Mouse (Mus musculus) forebrain, embryonic 12.5 days (tissue): Measurements from ENCODE around the gene Mid1. TPM values are rescaled to one million over a fixed set of nuclear protein-coding genes. Genes with fewer than 3 reads are reported as not detected.
A peak's percentile ranks its signal among the peaks of the same experiment; 100 is the strongest.

Source experiments
- ATAC-seq: fragments of 200-750 bp; cut with Nextera tagmentation; 2 replicates; pipeline ENCODE4 v1.8.0; 2017; ENCODE audit warnings: moderate TSS enrichment; ENCODE audit not compliant: low FRiP score
- H3K27ac ChIP-seq: fragments of 300-500 bp; sonication (generic); 2 replicates; pipeline ENCODE4 v1.5.1; 2016; ENCODE audit warnings: mild to moderate bottlenecking
- H3K27me3 ChIP-seq: fragments of 300-500 bp; sonication (generic); 2 replicates; pipeline ENCODE4 v1.6.1; 2016; ENCODE audit warnings: mild to moderate bottlenecking
- H3K36me3 ChIP-seq: fragments of 300-500 bp; sonication (generic); replicated peaks from 2 replicates; pipeline ENCODE4 v1.6.1; 2016; ENCODE audit warnings: mild to moderate bottlenecking
- H3K4me1 ChIP-seq: fragments of 300-500 bp; sonication (generic); 2 replicates; pipeline ENCODE4 v1.6.1; 2016
- H3K4me2 ChIP-seq: fragments of 300-500 bp; sonication (generic); 2 replicates; pipeline ENCODE4 v1.6.1; 2016; ENCODE audit warnings: mild to moderate bottlenecking, moderate library complexity
- H3K4me3 ChIP-seq: fragments of 300-500 bp; sonication (generic); replicated peaks from 2 replicates; pipeline ENCODE4 v1.5.1; 2016; ENCODE audit warnings: mild to moderate bottlenecking
- H3K9ac ChIP-seq: fragments of 300-500 bp; sonication (generic); 2 replicates; pipeline ENCODE4 v1.6.1; 2016; ENCODE audit warnings: mild to moderate bottlenecking
- H3K9me3 ChIP-seq: fragments of 300-500 bp; sonication (generic); 2 replicates; pipeline ENCODE4 v1.6.1; 2016
- WGBS: fragments of 180-500 bp; shearing (Covaris S2); methylation state at CpG from one replicate; pipeline ENCODE4 v1.1.7; 2016; 5-methylcytosine and 5-hydroxymethylcytosine counted together
- polyA plus RNA-seq: library from polyadenylated mRNA; unstranded; fragments of >200 nt; fragmentation: Nextera tagmentation; extraction: Ambion mirVana; gene quantifications from 2 replicates; pipeline ENCODE4 v1.2.1, GENCODE M21; 2016

The Mid1 gene
- polyA plus RNA-seq, 1 experiment from 2014 or later = 16.2 TPM

GRCm38 (mm10) chrX:169863841-169864240 lies 178.8 kb downstream of the Mid1 start:
- no peak overlapping the region for H3K4me3 ChIP-seq
- no peak for ATAC-seq
- H3K4me1 ChIP-seq = no peaks in the 10 kb centered on the region
- H3K9me3 ChIP-seq = no peaks in the 10 kb centered on the region
- 76% methylated on average over 1 of the region's 1 CpGs for WGBS
- no peaks in the 10 kb centered on the region for H3K36me3 ChIP-seq
- H3K27ac ChIP-seq = no peak overlapping the region
- H3K9ac ChIP-seq = no peak overlapping the region
- H3K27me3 ChIP-seq = peaks cover 20% of the 10 kb centered on the region
- no peak overlapping the region for H3K4me2 ChIP-seq

- H3K9ac ChIP-seq = no peak overlapping the region
- no peak for ATAC-seq
- H3K9me3 ChIP-seq = no peaks in the 10 kb centered on the region
- no peak overlapping the region for H3K4me2 ChIP-seq
- H3K4me1 ChIP-seq = no peaks in the 10 kb centered on the region
- peaks cover 15% of the 10 kb centered on the region for H3K27me3 ChIP-seq
- no peaks in the 10 kb centered on the region for H3K36me3 ChIP-seq
- H3K27ac ChIP-seq = no peak overlapping the region
- H3K4me3 ChIP-seq = no peak overlapping the region
- WGBS = 77% methylated on average over 5 of the region's 5 CpGs
Measured at GRCm38 (mm10) chrX:169868223-169868622, 183.2 kb downstream of the Mid1 start.

- ATAC-seq = no peak
Measured at GRCm38 (mm10) chrX:169874475-169874874, 189.5 kb downstream of the Mid1 start.

GRCm38 (mm10) chrX:169879481-169880362 lies 194.7 kb downstream of the Mid1 start:
- Histone ChIP-seq H3K4me3 (peak overlapping the region; percentile 56), H3K27ac (peak overlapping the region; percentile 84), H3K27me3 (peaks cover 32% of the 10 kb centered on the region), H3K36me3 (no peaks in the 10 kb centered on the region), H3K9me3 (no peaks in the 10 kb centered on the region), H3K9ac (peak overlapping the region; percentile 69), H3K4me2 (peak overlapping the region; percentile 56), H3K4me1 (peaks cover 15% of the 10 kb centered on the region; the same call in 1 of the 2 replicates)
- 5% methylated on average over 36 of the region's 36 CpGs for WGBS
- ATAC-seq = peak; percentile 89

More at GRCm38 (mm10) chrX:169874475-169874874, 189.5 kb downstream of the Mid1 start:
- Histone ChIP-seq H3K4me3 (no peak overlapping the region), H3K4me1 (no peaks in the 10 kb centered on the region; the same call in 1 of the 2 replicates), H3K27ac (no peak overlapping the region), H3K36me3 (no peaks in the 10 kb centered on the region), H3K9ac (no peak overlapping the region), H3K9me3 (no peaks in the 10 kb centered on the region), H3K4me2 (no peak overlapping the region), H3K27me3 (peaks cover 24% of the 10 kb centered on the region)
- WGBS = 71% methylated on average over 1 of the region's 1 CpGs

GRCm38 (mm10) chrX:169880363-169880711 lies 195.3 kb downstream of the Mid1 start:
- Histone ChIP-seq H3K9ac (peak overlapping the region; percentile 69), H3K36me3 (no peaks in the 10 kb centered on the region), H3K27me3 (peaks cover 32% of the 10 kb centered on the region), H3K27ac (peak overlapping the region; percentile 84), H3K4me1 (peaks cover 15% of the 10 kb centered on the region; the same call in 1 of the 2 replicates), H3K4me3 (peak overlapping the region; percentile 56), H3K4me2 (peak overlapping the region; percentile 56), H3K9me3 (no peaks in the 10 kb centered on the region)
- ATAC-seq = peak; percentile 34; the same call in 1 of the 2 replicates
- 14% methylated on average over 13 of the region's 13 CpGs for WGBS

GRCm38 (mm10) chrX:169880826-169881225 lies 195.8 kb downstream of the Mid1 start:
- Histone ChIP-seq H3K27ac (peak overlapping the region; percentile 84), H3K4me2 (peak overlapping the region; percentile 56), H3K4me1 (peaks cover 15% of the 10 kb centered on the region; the same call in 1 of the 2 replicates), H3K9ac (peak overlapping the region; percentile 69), H3K4me3 (peak overlapping the region; percentile 56), H3K36me3 (no peaks in the 10 kb centered on the region), H3K27me3 (peaks cover 29% of the 10 kb centered on the region), H3K9me3 (no peaks in the 10 kb centered on the region)
- ATAC-seq = no peak
- WGBS = 19% methylated on average over 10 of the region's 10 CpGs

- H3K4me3 ChIP-seq = peak overlapping the region; percentile 56
- ATAC-seq = peak; percentile 30; the same call in 1 of the 2 replicates
- H3K27me3 ChIP-seq = peaks cover 26% of the 10 kb centered on the region
Measured at GRCm38 (mm10) chrX:169881253-169882219, 196.5 kb downstream of the Mid1 start.

GRCm38 (mm10) chrX:169882220-169882609 lies 197.2 kb downstream of the Mid1 start:
- 61% methylated on average over 1 of the region's 1 CpGs for WGBS
- Histone ChIP-seq H3K36me3 (no peaks in the 10 kb centered on the region), H3K9me3 (no peaks in the 10 kb centered on the region), H3K9ac (no peak overlapping the region), H3K4me1 (peaks cover 15% of the 10 kb centered on the region; the same call in 1 of the 2 replicates), H3K4me3 (peak overlapping the region; percentile 56; the same call in 1 of the 2 replicates), H3K27me3 (peaks cover 29% of the 10 kb centered on the region), H3K4me2 (peak overlapping the region; percentile 56), H3K27ac (no peak overlapping the region)
- ATAC-seq = no peak

More at GRCm38 (mm10) chrX:169881253-169882219, 196.5 kb downstream of the Mid1 start:
- Histone ChIP-seq H3K9me3 (no peaks in the 10 kb centered on the region), H3K4me1 (peaks cover 15% of the 10 kb centered on the region; the same call in 1 of the 2 replicates), H3K4me2 (peak overlapping the region; percentile 56), H3K36me3 (no peaks in the 10 kb centered on the region), H3K9ac (peak overlapping the region; percentile 69), H3K27ac (peak overlapping the region; percentile 84)
- 24% methylated on average over 10 of the region's 10 CpGs for WGBS

- Histone ChIP-seq H3K9ac (no peak overlapping the region), H3K4me1 (peaks cover 15% of the 10 kb centered on the region; the same call in 1 of the 2 replicates), H3K36me3 (no peaks in the 10 kb centered on the region), H3K4me3 (no peak overlapping the region), H3K9me3 (no peaks in the 10 kb centered on the region), H3K27me3 (peaks cover 29% of the 10 kb centered on the region), H3K4me2 (peak overlapping the region; percentile 36), H3K27ac (no peak overlapping the region)
- ATAC-seq = no peak
- WGBS = 41% methylated on average over 8 of the region's 8 CpGs
Measured at GRCm38 (mm10) chrX:169883536-169884272, 198.7 kb downstream of the Mid1 start.

- Histone ChIP-seq H3K4me1 (no peaks in the 10 kb centered on the region), H3K27me3 (peaks cover 9% of the 10 kb centered on the region; the same call in 1 of the 2 replicates), H3K27ac (no peak overlapping the region), H3K36me3 (no peaks in the 10 kb centered on the region), H3K4me2 (no peak overlapping the region), H3K9me3 (no peaks in the 10 kb centered on the region), H3K9ac (no peak overlapping the region), H3K4me3 (no peak overlapping the region)
- WGBS = 78% methylated on average over 4 of the region's 4 CpGs
- ATAC-seq = no peak
Measured at GRCm38 (mm10) chrX:169890541-169890940, 205.5 kb downstream of the Mid1 start.

GRCm38 (mm10) chrX:169892100-169892499 lies 207.1 kb downstream of the Mid1 start:
- Histone ChIP-seq H3K27me3 (peaks cover 6% of the 10 kb centered on the region; the same call in 1 of the 2 replicates), H3K27ac (no peak overlapping the region), H3K36me3 (no peaks in the 10 kb centered on the region), H3K4me3 (no peak overlapping the region), H3K4me2 (no peak overlapping the region), H3K4me1 (no peaks in the 10 kb centered on the region), H3K9ac (no peak overlapping the region), H3K9me3 (no peaks in the 10 kb centered on the region)
- no peak for ATAC-seq
